Mouse (Mus musculus) CD8-positive naive resting alpha-beta T cell, adult 2 months (primary cell): ENCODE data around the gene Slc44a3.
"Not testable (repeated sequence)": the region's sequence is repeated elsewhere in the genome, so short reads cannot be mapped to it uniquely, and the experiment has no call there.

Experiments
- DNase-seq, 2 experiments: peaks; one replicate each; pipeline ENCODE4 v3.0.0; 2022; ENCODE audit warnings: low read depth in 2 of 2, low spot score in 2 of 2

Slc44a3 gene

DNA sequence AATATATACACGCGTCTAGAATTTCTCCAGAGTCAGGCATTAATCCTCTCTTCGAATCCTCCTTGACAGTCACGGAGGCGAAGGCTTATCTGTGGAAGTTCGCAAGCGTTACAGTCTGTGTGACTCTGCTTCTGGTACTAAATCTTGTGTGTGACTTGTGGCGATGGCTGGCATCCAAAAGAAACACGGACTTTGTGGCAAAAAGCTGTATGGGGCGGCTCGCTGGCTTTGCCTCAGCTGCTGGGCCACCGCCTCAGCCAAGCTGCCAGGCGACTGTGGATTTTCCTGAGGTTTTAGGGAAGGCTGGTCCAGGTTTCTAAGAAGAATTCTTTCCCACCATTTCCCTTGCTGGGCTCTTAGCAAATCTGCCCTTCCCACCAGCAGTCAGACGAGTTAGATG, 21.1 kb upstream of the Slc44a3 start:
- DNase-seq: no peak

DNA sequence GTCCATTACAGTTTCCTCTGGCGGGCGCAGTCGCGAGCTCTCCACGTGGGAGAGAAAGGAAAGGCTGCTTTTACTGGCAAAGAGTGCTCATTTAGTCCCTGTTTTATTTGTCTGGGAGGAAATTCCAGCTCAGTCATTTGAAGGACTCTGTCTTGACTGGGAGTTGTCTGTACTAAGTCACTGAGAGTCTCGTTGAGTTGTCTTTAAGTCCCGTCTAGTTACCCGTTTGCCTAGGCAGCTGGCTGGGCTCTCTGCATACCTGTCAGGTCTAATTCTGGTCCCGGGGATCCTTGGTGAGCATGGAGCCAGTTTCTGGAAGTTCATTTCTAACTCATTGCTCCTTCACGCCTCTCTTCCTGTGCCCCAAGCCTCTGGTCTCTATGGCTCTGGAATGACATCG, 20.5 kb upstream of the Slc44a3 start:
- no peak for DNase-seq

DNA sequence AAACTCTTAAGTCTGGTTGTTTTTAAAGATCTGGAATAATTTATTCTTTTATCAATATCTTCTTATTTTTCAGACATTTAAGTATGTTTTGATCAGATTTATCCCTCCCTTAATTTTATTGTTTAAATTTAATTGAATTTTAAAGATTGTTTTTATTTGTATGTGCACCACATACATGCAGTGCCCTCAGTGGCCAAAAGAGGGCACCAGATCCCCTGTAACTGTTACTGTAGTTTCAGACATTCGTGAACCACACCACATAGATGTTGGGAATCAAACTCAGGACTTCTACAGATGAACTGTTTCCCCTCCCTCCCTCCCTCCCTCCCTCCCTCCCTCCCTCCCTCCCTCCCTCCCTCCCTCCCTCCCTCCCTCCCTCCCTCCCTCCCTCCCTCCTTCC, 18.2 kb upstream of the Slc44a3 start:
- no peak for DNase-seq

DNA sequence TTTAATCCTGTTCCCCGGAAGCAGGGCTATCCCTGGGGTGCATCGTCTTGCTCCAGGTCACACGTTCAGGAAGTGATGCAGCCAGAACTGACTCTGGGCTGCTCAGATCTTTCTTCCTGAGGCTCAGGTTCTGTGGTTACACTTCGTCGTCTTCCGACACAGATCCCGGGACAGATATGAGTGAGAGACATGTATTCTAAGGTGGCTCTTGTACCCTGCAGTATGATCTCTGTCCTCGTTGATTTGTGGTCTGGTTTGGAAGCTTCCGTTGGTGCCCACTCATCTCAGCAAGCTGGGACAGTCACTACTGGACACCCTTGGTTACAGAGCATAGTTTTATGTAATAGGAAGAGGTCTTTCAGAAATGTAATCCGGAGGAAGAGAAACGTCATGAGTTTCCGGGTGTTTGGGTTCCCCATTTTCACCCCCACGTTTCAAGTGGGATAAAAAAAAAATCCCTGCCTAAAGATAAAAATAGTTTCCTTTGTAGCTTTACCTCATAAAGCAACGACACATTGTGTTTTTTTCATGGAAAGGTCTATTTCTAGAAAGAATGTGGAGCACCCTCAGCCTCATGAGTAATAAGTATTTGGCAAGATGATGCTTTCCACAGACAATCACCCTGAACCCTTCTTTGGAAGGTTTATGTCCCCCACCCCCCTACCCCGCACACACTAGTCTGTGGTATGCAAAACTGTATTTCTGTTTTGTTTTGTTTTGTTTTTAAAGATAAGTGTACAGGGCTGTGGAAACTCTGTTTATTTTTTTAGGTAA, 15.8 kb upstream of the Slc44a3 start:
- DNase-seq: peak in 1 of 2 experiments; percentile 7

DNA sequence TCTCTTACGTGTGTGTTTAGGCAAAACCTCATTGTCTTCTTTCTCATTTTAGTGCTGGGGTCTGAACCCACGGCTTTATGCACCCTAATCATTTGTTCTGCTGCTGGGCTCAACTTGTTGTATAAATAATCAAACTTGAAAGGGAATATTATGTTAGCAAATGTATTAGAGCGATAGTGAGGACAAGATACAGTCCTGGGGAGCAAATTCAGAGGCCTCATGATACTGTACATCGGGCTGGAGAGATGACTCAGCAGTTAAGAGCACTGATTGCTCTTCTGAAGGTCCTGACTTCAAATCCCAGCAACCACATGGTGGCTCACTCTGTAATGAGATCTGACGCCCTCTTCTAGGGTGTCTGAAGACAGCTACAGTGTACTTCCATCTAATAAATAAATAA, 8.4 kb upstream of the Slc44a3 start:
- DNase-seq: no peak

DNA sequence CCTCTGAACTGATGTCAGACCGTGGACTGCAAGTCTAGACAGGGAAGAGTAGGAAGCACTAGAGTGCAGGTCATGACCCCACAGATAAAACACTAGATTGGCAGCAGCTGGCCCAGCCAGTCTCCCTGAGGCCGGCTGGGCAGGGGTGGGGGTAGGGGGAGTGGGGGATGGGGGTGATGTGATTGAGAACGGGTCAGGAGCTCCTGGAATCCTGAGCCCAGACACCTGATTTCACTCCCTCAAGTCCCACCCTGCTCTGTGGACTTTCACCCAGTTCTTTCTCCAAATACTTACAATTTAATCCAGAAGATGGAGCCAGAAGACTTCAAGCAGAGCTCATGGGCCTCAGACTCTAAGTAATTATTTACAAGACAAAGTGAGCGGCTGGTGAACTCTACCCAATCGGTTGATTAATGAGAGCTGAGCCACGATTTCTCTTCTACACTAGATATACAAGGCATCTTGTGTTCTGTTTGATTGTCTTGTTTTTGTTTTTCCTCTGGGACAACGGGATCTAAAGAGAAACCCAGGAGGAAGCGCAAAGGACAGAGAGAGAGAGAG, 7.7 kb upstream of the Slc44a3 start:
- no peak for DNase-seq

DNA sequence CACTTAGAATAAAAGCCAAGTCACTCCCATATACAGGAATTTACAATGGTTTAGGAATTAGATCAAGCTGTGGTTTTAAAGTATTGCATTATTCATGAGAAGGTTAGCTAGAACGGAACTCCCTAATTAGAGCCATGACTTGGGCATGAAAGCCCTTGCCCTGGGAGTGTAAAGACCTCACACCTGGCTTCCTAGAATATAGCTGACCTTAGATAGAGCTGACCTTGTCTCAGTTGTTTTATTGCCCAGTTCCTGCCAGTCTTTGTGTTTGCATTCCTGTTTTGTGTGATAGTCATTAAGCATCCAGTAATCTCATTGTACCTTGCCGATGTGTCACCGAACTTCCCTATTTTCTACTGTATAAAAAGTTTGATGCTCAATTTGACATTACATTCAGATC, 6.6 kb upstream of the Slc44a3 start:
- DNase-seq: not testable (repeated sequence)

DNA sequence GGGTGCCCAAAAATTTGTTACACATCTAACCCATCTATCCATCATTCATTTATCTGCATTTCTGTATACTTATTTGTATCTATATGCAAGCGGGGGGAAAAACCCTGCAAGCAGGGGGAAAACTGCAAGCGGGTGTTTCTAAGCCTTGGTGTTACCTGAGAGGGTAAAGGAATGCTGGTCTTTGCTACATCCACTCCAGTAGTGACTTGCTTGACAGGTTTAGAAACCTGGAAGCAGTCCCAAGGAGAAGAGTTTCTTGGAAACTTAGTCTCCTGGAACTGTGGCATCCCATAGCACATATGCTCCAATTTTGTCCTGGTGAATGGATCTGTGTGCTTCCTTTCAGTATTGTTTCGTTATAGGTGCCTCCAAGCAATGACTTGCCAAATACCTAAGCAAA, 5.8 kb upstream of the Slc44a3 start:
- no peak for DNase-seq

DNA sequence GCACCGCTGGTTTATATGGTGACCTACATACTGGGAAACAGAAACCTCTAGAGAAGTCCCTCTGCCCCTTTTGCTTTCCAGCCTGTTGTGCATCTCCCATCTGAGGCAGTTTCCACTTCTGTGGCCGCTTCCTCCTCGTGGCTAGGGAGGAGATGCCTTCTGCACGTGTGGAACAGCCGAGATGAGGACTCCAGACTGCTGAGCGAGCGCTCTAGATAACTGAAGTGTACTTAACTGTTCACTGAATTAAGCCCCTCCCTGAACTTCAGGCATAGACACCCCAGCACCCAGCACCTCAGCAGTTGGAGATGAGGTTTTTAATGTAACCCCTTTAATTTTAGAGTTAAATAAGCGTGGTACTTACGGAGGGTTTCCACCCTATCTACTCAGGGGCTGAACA, 4.6 kb upstream of the Slc44a3 start:
- DNase-seq: no peak

DNA sequence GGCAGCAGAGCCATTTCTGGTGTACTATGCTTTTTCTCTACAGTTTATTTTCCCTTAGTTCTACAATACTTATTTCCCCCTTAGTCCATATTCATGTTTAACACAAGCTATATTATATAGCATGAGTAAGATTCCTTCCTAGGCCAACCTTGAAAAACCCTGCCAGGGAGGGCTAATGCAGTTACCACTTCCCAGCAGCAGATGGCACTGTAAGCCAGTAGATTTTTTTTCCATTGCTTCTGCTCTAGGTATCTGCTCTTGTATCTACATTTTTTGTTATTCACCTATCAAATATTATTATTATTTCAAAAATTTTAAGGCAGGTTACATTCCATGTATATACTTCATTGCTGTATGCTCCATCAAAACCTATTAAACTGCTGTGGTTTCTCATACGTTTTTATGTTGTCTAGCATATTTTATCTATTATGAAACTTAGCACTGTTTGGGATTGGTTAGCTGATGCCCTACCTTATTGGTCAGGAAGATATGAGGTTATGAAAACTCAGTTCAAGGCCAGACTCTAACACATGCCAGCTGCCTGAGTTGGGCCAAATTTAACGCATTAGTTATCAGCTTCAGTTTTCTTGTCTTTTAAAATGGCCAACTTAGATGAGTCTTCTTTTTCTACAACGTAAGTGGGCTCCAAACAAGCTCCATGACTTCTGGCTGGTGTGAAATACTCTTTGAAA, 3.8 kb upstream of the Slc44a3 start:
- DNase-seq: peak; percentile 11 to 20

DNA sequence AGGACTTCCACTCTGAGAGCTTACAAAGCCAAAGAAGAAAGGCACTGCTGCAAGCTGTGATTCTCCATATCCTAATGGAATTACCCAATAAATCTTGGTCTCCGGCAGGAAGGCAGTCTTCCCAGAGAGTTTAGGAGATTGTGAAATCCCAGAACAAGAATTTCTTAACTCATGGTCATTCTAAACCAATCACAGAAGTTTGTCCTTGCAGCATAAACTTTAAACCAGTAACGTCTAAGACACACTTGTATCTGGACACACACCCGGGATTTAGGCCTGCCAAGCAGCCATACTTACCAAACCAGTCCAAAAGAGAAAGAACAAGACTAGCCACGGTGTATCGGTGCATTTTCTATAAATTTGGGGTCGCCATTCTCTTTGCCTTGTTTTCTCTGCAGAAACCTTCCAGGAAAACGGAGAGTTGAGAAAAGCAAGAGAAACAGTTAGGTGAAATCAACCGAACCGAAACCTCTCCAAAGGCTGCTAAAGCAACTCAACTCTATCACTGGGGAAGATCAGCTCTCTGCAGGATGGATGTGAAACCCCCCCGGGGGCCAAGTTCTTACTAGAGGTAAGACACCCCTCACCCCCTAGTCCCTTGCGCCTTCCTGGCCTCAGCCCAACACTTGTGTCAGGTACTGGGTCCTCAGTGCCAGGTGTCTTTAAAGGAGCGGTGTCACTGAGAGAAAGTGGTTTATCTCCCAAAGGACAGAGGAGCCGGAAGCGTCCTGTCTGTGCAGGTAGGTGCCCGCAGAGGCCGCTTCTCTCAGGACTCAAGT, 645 bp downstream of the Slc44a3 start:
- no peak for DNase-seq

DNA sequence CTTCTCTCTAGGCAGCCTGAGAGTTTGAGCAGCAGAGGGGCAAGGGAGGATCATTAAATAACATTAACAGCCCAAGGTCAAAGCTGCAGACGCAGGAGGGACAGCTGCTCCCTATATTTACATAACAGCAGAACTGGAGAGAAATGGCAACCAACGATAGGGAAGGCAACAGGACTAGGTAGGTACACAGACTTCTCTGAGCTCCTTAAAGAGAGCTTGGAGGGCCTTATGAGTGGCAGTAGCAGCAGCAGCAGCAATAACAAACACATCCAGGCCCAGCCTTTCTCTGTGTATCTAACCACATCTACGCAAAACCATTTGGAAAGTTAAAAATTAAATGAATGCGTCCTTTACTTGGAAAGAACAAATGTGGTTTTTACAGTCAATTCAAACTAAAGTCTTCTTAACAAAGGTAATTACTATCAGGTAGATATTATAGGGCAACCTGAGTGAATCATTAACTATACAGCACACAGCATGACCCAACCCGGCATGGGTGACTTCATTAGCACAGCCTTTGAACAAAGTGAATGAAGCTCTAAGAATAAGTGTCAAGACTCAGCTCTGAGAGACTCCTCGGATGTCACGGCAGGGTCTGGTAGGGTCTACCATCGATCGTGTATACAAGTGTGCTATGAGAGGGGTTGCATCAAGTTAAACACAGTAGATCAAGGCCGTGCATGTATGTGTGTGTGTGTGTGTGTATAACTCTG, 1.5 kb downstream of the Slc44a3 start:
- no peak for DNase-seq

DNA sequence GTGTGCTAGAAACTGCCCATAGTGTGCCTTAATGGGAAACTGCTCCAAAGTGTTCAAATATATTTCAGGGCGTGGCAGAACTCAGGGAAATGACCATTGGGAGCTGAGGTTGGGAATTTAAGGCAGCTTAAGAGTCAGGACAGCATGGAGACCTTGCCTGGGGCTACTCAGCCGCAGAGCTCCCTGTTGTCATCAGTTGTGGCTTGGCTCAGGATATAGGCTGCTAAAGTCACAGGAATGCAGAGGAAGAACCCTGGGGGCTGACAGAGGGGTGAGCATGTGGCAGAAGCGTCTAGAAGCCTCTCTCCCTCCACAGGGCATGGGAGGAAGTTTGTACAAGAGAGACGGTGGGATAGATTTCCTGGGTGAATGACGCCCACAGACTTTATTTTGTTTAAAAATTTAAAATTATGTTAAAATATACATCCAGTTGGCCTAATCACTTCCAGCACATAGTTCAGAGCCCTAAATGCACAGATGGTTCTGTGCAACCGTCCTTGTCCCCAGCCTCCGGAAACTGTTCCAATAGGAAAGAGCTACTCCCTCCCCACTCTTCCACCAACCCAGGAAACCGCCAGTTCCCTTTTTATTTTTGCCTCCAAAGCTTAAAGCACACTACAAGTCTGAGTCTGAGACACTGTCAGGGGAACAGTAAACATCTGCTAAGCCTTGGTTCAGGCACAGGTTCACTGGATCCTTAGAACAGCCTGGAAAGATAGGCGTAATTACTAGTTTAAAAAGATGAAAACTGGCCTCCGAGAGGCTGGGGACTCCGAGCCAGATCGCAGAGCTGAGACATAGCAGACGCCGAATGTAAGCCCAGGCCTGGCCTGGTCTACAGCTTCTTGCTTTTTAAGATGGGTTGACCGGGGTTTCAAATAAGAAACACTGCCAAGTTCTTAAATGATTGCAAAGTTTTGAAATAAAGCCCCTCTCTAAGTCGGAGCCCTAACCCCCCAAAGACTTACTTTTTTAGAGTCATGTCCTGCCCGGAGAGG, 5.8 kb downstream of the Slc44a3 start:
- no peak for DNase-seq

DNA sequence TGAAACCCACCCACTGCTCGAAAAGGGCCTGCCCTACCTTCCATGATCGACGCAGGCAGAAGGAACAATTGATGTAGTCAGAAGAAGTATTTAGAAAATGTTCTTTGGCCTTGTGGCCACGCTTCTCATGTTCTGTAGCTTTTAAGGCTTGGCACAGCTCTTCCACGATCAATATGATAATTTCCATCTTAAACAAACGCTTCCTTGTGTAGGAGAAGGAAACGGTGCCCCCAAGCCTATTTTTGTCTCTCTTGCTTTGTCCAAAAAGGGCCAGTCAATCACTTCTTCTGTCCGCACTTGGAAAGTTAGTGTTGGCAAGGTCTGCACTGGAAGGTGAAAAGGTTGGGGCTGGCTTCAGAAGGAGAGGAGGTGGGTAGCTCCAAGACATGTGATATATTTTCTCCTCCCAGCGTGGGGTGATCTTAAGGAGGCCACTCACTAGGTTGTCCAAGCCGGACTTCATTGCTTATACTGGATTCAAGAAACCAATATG, 10.5 kb downstream of the Slc44a3 start:
- DNase-seq: no peak

DNA sequence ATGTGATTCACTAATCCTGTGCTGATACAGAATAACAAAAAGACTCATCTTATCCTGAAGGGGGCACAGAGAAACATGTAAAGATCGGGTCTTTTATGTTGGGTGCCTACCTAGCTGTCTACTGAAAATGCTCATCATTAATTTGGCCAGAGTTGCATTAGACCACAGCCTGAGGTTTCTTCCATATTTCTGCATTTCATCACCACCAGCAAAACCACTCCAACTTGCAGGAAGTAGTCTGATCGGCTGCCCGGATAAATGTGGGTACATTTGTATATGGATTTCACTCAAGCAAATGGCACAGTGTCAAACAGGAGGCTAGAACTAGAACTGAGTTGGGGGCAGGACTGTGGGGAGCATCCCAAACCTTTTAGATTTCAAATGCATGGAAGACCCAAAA, 11.1 kb downstream of the Slc44a3 start:
- no peak for DNase-seq

DNA sequence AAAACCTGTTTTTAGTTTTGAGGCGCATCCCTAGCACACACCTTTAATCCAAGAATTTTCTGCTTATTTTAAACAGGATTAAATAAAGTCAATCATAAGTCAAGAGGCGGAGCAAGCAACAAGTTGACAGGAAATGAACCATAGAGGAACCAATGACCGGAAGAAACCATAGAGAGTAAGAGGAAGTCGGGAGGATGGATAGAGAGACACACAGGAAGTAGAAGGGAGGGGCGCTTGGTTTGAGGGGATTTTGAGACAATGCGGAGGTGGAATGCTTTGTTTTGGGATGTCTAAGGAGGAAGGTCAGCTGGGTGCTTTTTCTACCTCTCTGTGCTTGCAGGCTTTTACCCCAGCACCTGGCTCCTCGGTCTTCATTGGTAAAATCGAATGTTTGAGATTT, 15.2 kb downstream of the Slc44a3 start:
- no peak for DNase-seq

DNA sequence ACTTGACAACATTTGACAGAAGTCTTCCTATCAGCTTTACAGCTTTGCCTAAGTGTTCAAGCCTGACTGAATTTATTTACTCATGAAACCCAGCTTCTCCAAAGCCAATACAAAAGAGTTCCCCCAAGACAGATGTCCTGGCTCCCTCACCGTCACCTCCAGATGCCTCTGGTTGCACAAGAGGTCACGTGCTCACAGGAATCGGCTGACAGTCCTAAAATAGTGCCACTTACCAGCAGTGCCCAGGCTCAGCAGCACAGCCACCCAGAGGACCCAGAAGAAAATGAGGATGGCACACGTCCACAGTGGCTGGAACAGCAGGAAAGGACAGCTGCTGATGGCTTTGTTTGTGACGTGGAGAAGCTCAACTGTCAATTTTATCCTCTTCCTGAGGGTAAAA, 23.1 kb downstream of the Slc44a3 start:
- DNase-seq: no peak

DNA sequence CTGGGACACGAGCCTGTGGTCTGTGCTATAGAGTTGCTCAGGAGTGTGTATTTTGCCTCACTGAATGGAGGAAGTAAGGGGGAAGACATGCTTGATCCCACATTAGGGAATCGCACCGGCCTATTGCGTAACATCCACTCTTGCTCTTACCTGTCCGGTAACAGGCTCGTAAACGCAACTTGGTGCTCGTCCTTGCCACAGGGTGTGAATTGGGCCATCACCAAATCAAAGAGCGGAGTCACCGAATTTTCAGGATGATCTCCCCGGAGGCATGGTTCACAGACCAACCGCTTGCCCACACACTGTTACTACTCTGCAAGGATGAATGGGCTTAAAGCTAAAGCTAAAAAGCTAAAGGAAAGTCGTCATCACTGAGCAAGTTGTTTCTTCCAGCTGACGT, 24.5 kb downstream of the Slc44a3 start:
- no peak for DNase-seq

DNA sequence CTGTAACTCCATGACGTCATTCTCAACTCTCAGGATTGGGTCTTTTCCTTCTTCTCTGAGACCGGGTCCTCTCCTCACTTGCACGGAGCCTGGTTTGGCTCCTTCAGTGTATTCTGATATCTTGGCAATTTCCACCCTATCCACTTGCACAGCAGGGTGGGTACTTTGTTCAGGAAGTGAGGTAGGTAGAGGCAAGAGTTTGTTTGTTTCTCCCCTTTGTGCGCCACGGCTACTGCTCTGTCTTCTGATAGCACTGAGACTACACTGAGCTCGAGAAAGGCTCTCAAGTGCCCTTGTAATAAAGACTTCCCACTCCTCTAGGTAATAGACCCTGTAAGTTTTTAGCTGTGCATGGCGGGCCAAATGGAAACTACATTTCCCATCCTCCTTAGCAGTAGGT, 25.4 kb downstream of the Slc44a3 start:
- DNase-seq: no peak

DNA sequence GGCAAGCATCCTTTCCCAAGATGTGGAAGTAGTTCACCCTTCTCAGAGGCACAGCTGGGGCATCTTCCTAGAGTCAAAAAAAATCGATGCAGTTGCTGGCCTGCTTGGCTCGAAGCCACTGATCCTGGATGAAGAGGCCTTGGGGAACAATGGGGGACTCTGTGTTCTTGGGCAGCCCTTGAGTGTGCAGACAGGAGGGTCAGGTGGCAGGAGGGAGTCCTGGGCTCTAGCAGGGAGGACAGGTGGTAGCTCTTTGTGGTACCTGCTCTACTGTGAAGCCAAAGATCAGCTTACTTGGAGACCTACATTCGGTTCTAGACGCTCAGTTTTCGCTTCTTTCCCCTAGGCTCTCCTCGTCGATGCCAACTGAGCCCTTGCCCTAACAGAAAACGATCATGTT, 26.0 kb downstream of the Slc44a3 start:
- no peak for DNase-seq
